Mouse (Mus musculus): ENCODE data around the gene Tbccd1. TPM values are rescaled to one million over a fixed set of nuclear protein-coding genes. Genes with fewer than 3 reads are reported as not detected.
"Not testable (repeated sequence)": the region's sequence is repeated elsewhere in the genome, so short reads cannot be mapped to it uniquely, and the experiment has no call there.

The Tbccd1 gene
- polyA plus RNA-seq, 1 experiment from 2014 or later, result 35.2 TPM

GRCm38 (mm10) chr16:22779228-22779835, 78.1 kb downstream of the Tbccd1 start:
- Histone ChIP-seq H3K27ac (no peak overlapping the region), H3K4me2 (no peak overlapping the region), H3K9ac (replicated peaks) (no peak overlapping the region), H3K9me3 (peaks cover 5% of the 10 kb centered on the region; the same call in 1 of the 2 replicates), H3K36me3 (no peaks in the 10 kb centered on the region), H3K27me3 (no peaks in the 10 kb centered on the region), H3K4me1 (replicated peaks) (no peaks in the 10 kb centered on the region), H3K4me3 (replicated peaks) (no peak overlapping the region)
- 87% methylated on average over 3 of the region's 3 CpGs for WGBS
- ATAC-seq (ENCODE audit: insufficient number of reproducible peaks, insufficient read depth, low FRiP score, low TSS enrichment, low read depth), result no peak

- not testable (repeated sequence) for H3K9ac ChIP-seq (replicated peaks); H3K36me3 ChIP-seq; ATAC-seq (ENCODE audit: insufficient number of reproducible peaks, insufficient read depth, low FRiP score, low TSS enrichment, low read depth); H3K4me2 ChIP-seq; H3K27ac ChIP-seq; H3K27me3 ChIP-seq; H3K4me3 ChIP-seq (replicated peaks); H3K9me3 ChIP-seq; H3K4me1 ChIP-seq (replicated peaks)
- WGBS, result 88% methylated on average over 12 of the region's 12 CpGs
These were observed 79.2 kb downstream of the Tbccd1 start for GRCm38 (mm10) chr16:22778296-22778695.

- Histone ChIP-seq H3K36me3 (no peaks in the 10 kb centered on the region), H3K4me3 (replicated peaks) (no peak overlapping the region), H3K27ac (no peak overlapping the region), H3K27me3 (no peaks in the 10 kb centered on the region), H3K9ac (replicated peaks) (no peak overlapping the region), H3K9me3 (no peaks in the 10 kb centered on the region), H3K4me2 (no peak overlapping the region), H3K4me1 (replicated peaks) (no peaks in the 10 kb centered on the region)
- 74% methylated on average over 5 of the region's 5 CpGs for WGBS
- no peak for ATAC-seq (ENCODE audit: insufficient number of reproducible peaks, insufficient read depth, low FRiP score, low TSS enrichment, low read depth)
These were observed 81.9 kb downstream of the Tbccd1 start for GRCm38 (mm10) chr16:22775471-22775985.

- H3K36me3 ChIP-seq, result no peaks in the 10 kb centered on the region
- no peak for ATAC-seq (ENCODE audit: insufficient number of reproducible peaks, insufficient read depth, low FRiP score, low TSS enrichment, low read depth)
- H3K9ac ChIP-seq (replicated peaks), result no peak overlapping the region
- no peak overlapping the region for H3K4me2 ChIP-seq
- no peak overlapping the region for H3K27ac ChIP-seq
- 91% methylated on average over 8 of the region's 8 CpGs for WGBS
- no peaks in the 10 kb centered on the region for H3K4me1 ChIP-seq (replicated peaks)
- no peak overlapping the region for H3K4me3 ChIP-seq (replicated peaks)
- no peaks in the 10 kb centered on the region for H3K9me3 ChIP-seq
- H3K27me3 ChIP-seq, result no peaks in the 10 kb centered on the region
These were observed 88.8 kb downstream of the Tbccd1 start for GRCm38 (mm10) chr16:22768661-22769060.

GRCm38 (mm10) chr16:22767405-22767804, 90.1 kb downstream of the Tbccd1 start:
- H3K4me1 ChIP-seq (replicated peaks), result no peaks in the 10 kb centered on the region
- H3K27me3 ChIP-seq, result no peaks in the 10 kb centered on the region
- H3K4me2 ChIP-seq, result no peak overlapping the region
- H3K27ac ChIP-seq, result no peak overlapping the region
- 93% methylated on average over 3 of the region's 3 CpGs for WGBS
- no peak overlapping the region for H3K4me3 ChIP-seq (replicated peaks)
- no peaks in the 10 kb centered on the region for H3K9me3 ChIP-seq
- no peak overlapping the region for H3K9ac ChIP-seq (replicated peaks)
- ATAC-seq (ENCODE audit: insufficient number of reproducible peaks, insufficient read depth, low FRiP score, low TSS enrichment, low read depth), result no peak
- H3K36me3 ChIP-seq, result no peaks in the 10 kb centered on the region

GRCm38 (mm10) chr16:22766738-22767211, 90.7 kb downstream of the Tbccd1 start:
- H3K27ac ChIP-seq, result no peak overlapping the region
- H3K4me1 ChIP-seq (replicated peaks), result no peaks in the 10 kb centered on the region
- H3K27me3 ChIP-seq, result no peaks in the 10 kb centered on the region
- no peak overlapping the region for H3K9ac ChIP-seq (replicated peaks)
- ATAC-seq (ENCODE audit: insufficient number of reproducible peaks, insufficient read depth, low FRiP score, low TSS enrichment, low read depth), result no peak
- no peak overlapping the region for H3K4me3 ChIP-seq (replicated peaks)
- WGBS, result 78% methylated on average over 16 of the region's 16 CpGs
- H3K9me3 ChIP-seq, result no peaks in the 10 kb centered on the region
- H3K36me3 ChIP-seq, result no peaks in the 10 kb centered on the region
- no peak overlapping the region for H3K4me2 ChIP-seq

GRCm38 (mm10) chr16:22765531-22765930, 91.9 kb downstream of the Tbccd1 start:
- no peak overlapping the region for H3K27ac ChIP-seq
- WGBS, result 92% methylated on average over 7 of the region's 7 CpGs
- H3K36me3 ChIP-seq, result no peaks in the 10 kb centered on the region
- no peak overlapping the region for H3K4me2 ChIP-seq
- no peaks in the 10 kb centered on the region for H3K27me3 ChIP-seq
- H3K4me1 ChIP-seq (replicated peaks), result no peaks in the 10 kb centered on the region
- H3K9ac ChIP-seq (replicated peaks), result no peak overlapping the region
- no peak for ATAC-seq (ENCODE audit: insufficient number of reproducible peaks, insufficient read depth, low FRiP score, low TSS enrichment, low read depth)
- H3K4me3 ChIP-seq (replicated peaks), result no peak overlapping the region
- H3K9me3 ChIP-seq, result peaks cover 3% of the 10 kb centered on the region; the same call in 1 of the 2 replicates

Other genes with a start within 250 kb of the Tbccd1 start
- 0.09 and 0.30 TPM in 2 replicates for gene Dgkg, start 200.4 kb downstream of the Tbccd1 start, polyA plus RNA-seq (2016; fragmentation: Nextera tagmentation; extraction: Ambion mirVana)
- gene Crygs, start 46.1 kb downstream of the Tbccd1 start, polyA plus RNA-seq (2016; fragmentation: Nextera tagmentation; extraction: Ambion mirVana), result not detected in 2 replicates
- gene Dnajb11, start 176 bp upstream of the Tbccd1 start, polyA plus RNA-seq (2016; fragmentation: Nextera tagmentation; extraction: Ambion mirVana), result 96.0 and 102 TPM in 2 replicates
- 0.25 and 0.33 TPM in 2 replicates for gene Ahsg, start 33.6 kb upstream of the Tbccd1 start, polyA plus RNA-seq (2016; fragmentation: Nextera tagmentation; extraction: Ambion mirVana)
- gene Fetub, start 60.7 kb upstream of the Tbccd1 start, polyA plus RNA-seq (2016; fragmentation: Nextera tagmentation; extraction: Ambion mirVana), result not detected in 2 replicates
- not detected in 2 replicates for gene Hrg, start 93.4 kb upstream of the Tbccd1 start, polyA plus RNA-seq (2016; fragmentation: Nextera tagmentation; extraction: Ambion mirVana)
- gene Kng2, start 171.8 kb upstream of the Tbccd1 start, polyA plus RNA-seq (2016; fragmentation: Nextera tagmentation; extraction: Ambion mirVana), result not detected in 2 replicates
- gene Kng1, start 200.2 kb upstream of the Tbccd1 start, polyA plus RNA-seq (2016; fragmentation: Nextera tagmentation; extraction: Ambion mirVana), result 0.15 and 0.17 TPM in 2 replicates
- gene Eif4a2, start 249.8 kb upstream of the Tbccd1 start, polyA plus RNA-seq (2016; fragmentation: Nextera tagmentation; extraction: Ambion mirVana), result 237 and 250 TPM in 2 replicates